Comparison of ENCODE assay signal across 9 mouse cellular contexts in genomic region chr3:52644178-52645128, GRCm38 (mm10).
DNase-seq lines count a peak whose midpoint lies in the region; ATAC-seq lines count a peak whose summit lies in the region.
"Had no signal": no experiment of that assay in that cellular context is flagged by ENCODE, and none has a peak within 500 bp of the region (broad histone marks: within the 10 kb centered on the region; RNA-seq: fewer than 3 reads in every experiment).

No protein-coding gene starts in this region.

- ATAC-seq in hindbrain, embryonic 14.5 days (ENCODE audit: low FRiP score) = peak; percentile 55; the same call in 1 of the 2 replicates
- ATAC-seq in neural tube, embryonic 13.5 days (ENCODE audit: low read depth) = peak; percentile 54
- no peak for ATAC-seq in megakaryocyte-erythroid progenitor cell, adult 5-6 weeks (replicated peaks; ENCODE audit: low FRiP score, low TSS enrichment, poor library complexity, severe bottlenecking)

- 0 out of 2 replicates have a peak overlapping the region, but pooled peaks have one; percentile 18 for H3K9ac ChIP-seq in hindbrain, embryonic 14.5 days
- H3K9ac ChIP-seq in neural tube, embryonic 13.5 days = peak overlapping the region; percentile 50
- H3K9ac ChIP-seq: limb, embryonic 12.5 days had no signal

- H3K4me2 ChIP-seq in hindbrain, embryonic 14.5 days (replicated peaks) = no peak overlapping the region
- H3K4me2 ChIP-seq in neural tube, embryonic 13.5 days = no peak overlapping the region
- H3K4me2 ChIP-seq: limb, embryonic 12.5 days had no signal

- no peaks in the 10 kb centered on the region for H3K36me3 ChIP-seq in hindbrain, embryonic 14.5 days (replicated peaks; ENCODE audit: control insufficient read depth, insufficient read depth)
- no peaks in the 10 kb centered on the region for H3K36me3 ChIP-seq in neural tube, embryonic 13.5 days
- H3K36me3 ChIP-seq: limb, embryonic 12.5 days had no signal

- no peak overlapping the region for H3K4me3 ChIP-seq in hindbrain, embryonic 14.5 days (replicated peaks; ENCODE audit: low read length)
- no peak overlapping the region for H3K4me3 ChIP-seq in neural tube, embryonic 13.5 days
- H3K4me3 ChIP-seq: limb, embryonic 12.5 days had no signal

- H3K4me1 ChIP-seq in hindbrain, embryonic 14.5 days (replicated peaks; ENCODE audit: control insufficient read depth, insufficient read depth, low read length) = peaks cover 30% of the 10 kb centered on the region
- peaks cover 40% of the 10 kb centered on the region for H3K4me1 ChIP-seq in neural tube, embryonic 13.5 days (replicated peaks)

- DNase-seq in cerebellum, postnatal 10 days = peak; percentile 24 to 32
- DNase-seq in cerebellum, adult 8-10 months = no peak
- DNase-seq in lung, postnatal 10 days = peak; percentile 47
- no peak for DNase-seq in lung, adult 18-20 months
- DNase-seq in hindbrain, embryonic 14.5 days (ENCODE audit: low spot score) = peak; percentile 61
- DNase-seq in cerebellum, adult 9-10 months = no peak

- H3K9me3 ChIP-seq in hindbrain, embryonic 14.5 days (ENCODE audit: control insufficient read depth, low read length) = no peaks in the 10 kb centered on the region
- no peaks in the 10 kb centered on the region for H3K9me3 ChIP-seq in neural tube, embryonic 13.5 days
- H3K9me3 ChIP-seq: limb, embryonic 12.5 days had no signal

- no peaks in the 10 kb centered on the region for H3K27me3 ChIP-seq in hindbrain, embryonic 14.5 days (ENCODE audit: control insufficient read depth, insufficient read depth, low read length)
- H3K27me3 ChIP-seq in neural tube, embryonic 13.5 days = peaks cover 7% of the 10 kb centered on the region; the same call in 1 of the 2 replicates
- H3K27me3 ChIP-seq: limb, embryonic 12.5 days had no signal

- WGBS in hindbrain, embryonic 14.5 days = 10% methylated on average over 16 of the region's 16 CpGs
- WGBS in neural tube, embryonic 13.5 days = 13% methylated on average over 16 of the region's 16 CpGs

- H3K27ac ChIP-seq in hindbrain, embryonic 14.5 days = peak overlapping the region; percentile 34
- peak overlapping the region; percentile 73 for H3K27ac ChIP-seq in neural tube, embryonic 13.5 days (replicated peaks)

Comparison
In these comparisons a context has a peak if more than half of its experiments do, and no peak if none do; other contexts are left out.
1. DNase-seq: peak in cerebellum, postnatal 10 days (2 of 2), lung, postnatal 10 days (single experiment) and hindbrain, embryonic 14.5 days (single experiment); none in cerebellum, adult 8-10 months (single experiment), lung, adult 18-20 months (0 of 2) and cerebellum, adult 9-10 months (single experiment).